Mouse (Mus musculus) ES-E14 (cell line): ENCODE data around the gene Tmem132c.

ENCODE experiments used
- MAFK ChIP-seq: IDR thresholded peaks from 2 replicates; pipeline ENCODE4 v1.6.1; 2014; ENCODE audit warnings: mild to moderate bottlenecking, low read depth, low read length, inconsistent platforms; ENCODE audit not compliant: insufficient read depth
- ZC3H11A ChIP-seq: IDR thresholded peaks from 2 replicates; pipeline ENCODE4 v1.6.1; 2012; ENCODE audit warnings: low read depth, mild to moderate bottlenecking, inconsistent platforms, low read length, borderline replicate concordance

DNA sequence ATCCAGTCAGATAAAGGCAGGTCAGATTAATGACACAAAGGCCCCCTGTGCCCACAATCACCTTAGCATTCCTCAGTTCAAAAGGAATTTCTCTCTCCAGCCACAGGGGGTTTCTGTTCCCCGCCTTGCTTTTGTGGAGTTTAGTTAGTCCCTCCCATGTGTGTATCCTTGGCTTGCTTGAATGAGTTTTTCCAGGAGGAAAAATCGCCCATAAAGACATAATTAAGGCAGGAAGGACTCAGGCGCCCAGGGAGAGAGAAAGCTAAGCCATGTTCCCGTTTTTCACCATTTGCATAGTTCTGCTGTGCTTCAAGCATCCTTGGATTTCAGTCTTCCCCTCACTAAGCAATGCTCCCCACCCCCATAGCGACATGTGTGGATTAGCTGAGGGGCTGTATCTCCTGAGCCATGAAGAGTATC is 97.4 kb downstream of the Tmem132c start:
- TF ChIP-seq MAFK (no peak), ZC3H11A (no peak)
